Mouse (Mus musculus) neural tube, embryonic 10.5 days (tissue): ENCODE measurements at regions not wholly inside any gene's neighbourhood (a gene's known extent, or its start where the extent isn't known, plus 50 kb on each side); places are given as distances from the start of the nearest gene placed in this dataset.
"Not testable (repeated sequence)": the region's sequence is repeated elsewhere in the genome, so short reads cannot be mapped to it uniquely, and the experiment has no call there.

Experiments
- DNase-seq: peaks from one replicate; pipeline ENCODE4 v3.0.0-alpha.2; 2017; ENCODE audit warnings: low spot score; ENCODE audit errors: extremely low spot score

- no peak for DNase-seq
Observed at GRCm38 (mm10) chr10:117478202-117478930, 98.6 kb upstream of the Cpsf6 start.

- DNase-seq, result no peak
Observed at GRCm38 (mm10) chr10:117477331-117478201, 97.8 kb upstream of the Cpsf6 start.

- DNase-seq, result no peak
Observed at GRCm38 (mm10) chr10:117475086-117475945, 95.5 kb upstream of the Cpsf6 start.

GRCm38 (mm10) chr10:117474351-117475085 lies 94.7 kb upstream of the Cpsf6 start:
- no peak for DNase-seq

GRCm38 (mm10) chr10:117473471-117473870 lies 93.7 kb upstream of the Cpsf6 start:
- DNase-seq, result no peak

GRCm38 (mm10) chr10:117472568-117472930 lies 92.7 kb upstream of the Cpsf6 start:
- DNase-seq, result no peak

- no peak for DNase-seq
Observed at GRCm38 (mm10) chr10:117471818-117472567, 92.2 kb upstream of the Cpsf6 start.

GRCm38 (mm10) chr10:117471036-117471817 lies 91.4 kb upstream of the Cpsf6 start:
- no peak for DNase-seq

- DNase-seq, result no peak
Observed at GRCm38 (mm10) chr10:117470481-117470880, 90.7 kb upstream of the Cpsf6 start.

GRCm38 (mm10) chr10:117469573-117470090 lies 89.8 kb upstream of the Cpsf6 start:
- DNase-seq, result no peak

- no peak for DNase-seq
Observed at GRCm38 (mm10) chr10:117468931-117469572, 89.2 kb upstream of the Cpsf6 start.

- no peak for DNase-seq
Observed at GRCm38 (mm10) chr10:117468381-117468780, 88.6 kb upstream of the Cpsf6 start.

- DNase-seq, result no peak
Observed at GRCm38 (mm10) chr10:117467161-117467560, 87.3 kb upstream of the Cpsf6 start.

GRCm38 (mm10) chr10:117466391-117466790 lies 86.6 kb upstream of the Cpsf6 start:
- no peak for DNase-seq

GRCm38 (mm10) chr10:117465671-117466250 lies 85.9 kb upstream of the Cpsf6 start:
- DNase-seq, result no peak

- DNase-seq, result no peak
Observed at GRCm38 (mm10) chr10:117465058-117465660, 85.3 kb upstream of the Cpsf6 start.

GRCm38 (mm10) chr10:117464331-117464730 lies 84.5 kb upstream of the Cpsf6 start:
- DNase-seq, result not testable (repeated sequence)

GRCm38 (mm10) chr10:117463636-117464035 lies 83.8 kb upstream of the Cpsf6 start:
- DNase-seq, result no peak
